Comparison of ENCODE assay signal across 8 mouse cellular contexts in the genomic region with DNA sequence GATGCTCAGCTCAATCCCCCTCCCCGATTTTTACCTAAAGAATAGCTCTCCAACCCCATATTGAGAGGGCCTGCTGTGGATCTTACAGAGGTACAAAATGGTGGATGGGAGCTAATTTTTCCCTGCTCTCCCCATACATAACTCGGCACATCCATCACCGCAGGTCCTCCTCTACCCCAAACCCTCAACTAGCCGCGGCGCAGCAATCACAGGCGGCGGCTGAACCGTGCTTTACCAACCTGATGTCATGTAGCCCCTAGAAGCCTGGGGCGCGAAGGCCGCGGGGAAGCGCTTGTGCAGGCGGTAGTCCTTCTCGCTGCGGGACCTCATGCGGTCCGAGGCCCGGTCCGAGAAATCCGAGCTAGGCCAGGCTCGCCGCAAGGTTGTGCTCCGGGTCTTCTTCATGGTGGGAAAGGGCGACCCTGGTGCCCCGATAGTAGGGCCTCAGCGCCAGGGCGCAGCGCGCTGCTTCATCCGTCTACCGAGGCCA.
DNase-seq lines count a peak whose midpoint lies in the region; ATAC-seq and TF ChIP-seq lines count a peak whose summit lies in the region.

No protein-coding gene starts in this region.

- no peak for DNase-seq in kidney, adult 2 months
- DNase-seq in kidney, postnatal 25 days = no peak
- DNase-seq in brain, embryonic 14.5 days (ENCODE audit: low read depth) = peak; percentile 76
- DNase-seq in forebrain, embryonic 11.5 days (ENCODE audit: low spot score) = peak; percentile 82
- DNase-seq in limb, embryonic 11.5 days (ENCODE audit: low spot score) = no peak

- H3K27me3 ChIP-seq in kidney, adult 2 months (replicated peaks; ENCODE audit: control insufficient read depth, insufficient read depth, low read length) = no peaks in the 10 kb centered on the region
- no peaks in the 10 kb centered on the region for H3K27me3 ChIP-seq in forebrain, embryonic 11.5 days (ENCODE audit: control insufficient read depth, insufficient read depth, low read length)
- no peaks in the 10 kb centered on the region for H3K27me3 ChIP-seq in limb, embryonic 11.5 days (ENCODE audit: control insufficient read depth, insufficient read depth, low read length)
- no peaks in the 10 kb centered on the region for H3K27me3 ChIP-seq in neural tube, embryonic 12.5 days (replicated peaks)

- no peaks in the 10 kb centered on the region for H3K9me3 ChIP-seq in forebrain, embryonic 11.5 days (ENCODE audit: control insufficient read depth, low read length)
- no peaks in the 10 kb centered on the region for H3K9me3 ChIP-seq in limb, embryonic 11.5 days (ENCODE audit: control insufficient read depth, low read length)
- H3K9me3 ChIP-seq in neural tube, embryonic 12.5 days = no peaks in the 10 kb centered on the region

- peak; percentile 37 for ATAC-seq in forebrain, embryonic 11.5 days (replicated peaks; ENCODE audit: low FRiP score)
- ATAC-seq in hematopoietic stem cell, adult 5-6 weeks (replicated peaks in 1 of 2; ENCODE audit: insufficient read depth in 1 of 2, low FRiP score in 2 of 2, low TSS enrichment in 1 of 2, low read depth in 1 of 2, poor library complexity in 2 of 2, severe bottlenecking in 2 of 2) = peak; percentile 42 to 44; a peak in 3 of 4 replicates
- ATAC-seq in limb, embryonic 11.5 days (ENCODE audit: insufficient number of reproducible peaks, low FRiP score, low TSS enrichment, low read depth) = peak; percentile 25; the same call in 1 of the 2 replicates
- ATAC-seq in neural tube, embryonic 12.5 days (ENCODE audit: low FRiP score, low read depth) = peak; percentile 5; the same call in 1 of the 2 replicates
- ATAC-seq in inflammation-experienced regulatory T-cells, adult 6 months = no peak

- H3K4me2 ChIP-seq in forebrain, embryonic 11.5 days (ENCODE audit: low read depth, low read length, severe bottlenecking) = peak overlapping the region; percentile 77
- peak overlapping the region; percentile 73 for H3K4me2 ChIP-seq in limb, embryonic 11.5 days (ENCODE audit: low read depth, severe bottlenecking)
- H3K4me2 ChIP-seq in neural tube, embryonic 12.5 days (replicated peaks) = peak overlapping the region; percentile 83

- no peak for TF ChIP-seq CTCF in kidney, adult 2 months (conservative IDR thresholded peaks at IDR 0.05; ENCODE audit: insufficient read depth, insufficient read length, low read depth, low read length)
- no peak for TF ChIP-seq CTCF in brain, embryonic 14.5 days (IDR thresholded peaks at IDR 0.05; ENCODE audit: borderline replicate concordance, extremely low read depth, insufficient read depth, insufficient read length)

- peak overlapping the region; percentile 99 for H3K9ac ChIP-seq in forebrain, embryonic 11.5 days (ENCODE audit: low read length)
- peak overlapping the region; percentile 98 for H3K9ac ChIP-seq in limb, embryonic 11.5 days (ENCODE audit: low read length)
- H3K9ac ChIP-seq in neural tube, embryonic 12.5 days = peak overlapping the region; percentile 99

- TF ChIP-seq POLR2A in kidney, adult 2 months (IDR thresholded peaks at IDR 0.05; ENCODE audit: low read depth, low read length) = no peak
- 0 out of 2 replicates have a peak, but pooled peaks have one; percentile 1 for TF ChIP-seq POLR2A in brain, embryonic 14.5 days (IDR thresholded peaks at IDR 0.05; ENCODE audit: borderline replicate concordance, extremely low read depth, insufficient read depth, insufficient read length, poor library complexity, severe bottlenecking)

- peak overlapping the region; percentile 69 for H3K4me3 ChIP-seq in kidney, adult 2 months (ENCODE audit: insufficient read depth, low read depth, low read length)
- H3K4me3 ChIP-seq in forebrain, embryonic 11.5 days (ENCODE audit: low read depth, low read length) = peak overlapping the region; percentile 96
- H3K4me3 ChIP-seq in limb, embryonic 11.5 days (ENCODE audit: low read depth, low read length) = peak overlapping the region; percentile 91
- H3K4me3 ChIP-seq in neural tube, embryonic 12.5 days = peak overlapping the region; percentile 96

- 33% methylated on average over 33 of the region's 33 CpGs for WGBS in kidney, adult 2 months
- WGBS in forebrain, embryonic 11.5 days = under 1% methylated on average over 33 of the region's 33 CpGs
- WGBS in limb, embryonic 11.5 days = under 1% methylated on average over 33 of the region's 33 CpGs
- under 1% methylated on average over 33 of the region's 33 CpGs for WGBS in neural tube, embryonic 12.5 days

- H3K36me3 ChIP-seq in kidney, adult 2 months (ENCODE audit: control insufficient read depth, insufficient read depth, low read length) = no peaks in the 10 kb centered on the region
- no peaks in the 10 kb centered on the region for H3K36me3 ChIP-seq in forebrain, embryonic 11.5 days (ENCODE audit: control insufficient read depth, insufficient read depth, low read length)
- no peaks in the 10 kb centered on the region for H3K36me3 ChIP-seq in limb, embryonic 11.5 days (ENCODE audit: control insufficient read depth, insufficient read depth, low read length)
- H3K36me3 ChIP-seq in neural tube, embryonic 12.5 days = no peaks in the 10 kb centered on the region

- H3K4me1 ChIP-seq in kidney, adult 2 months (ENCODE audit: control insufficient read depth, insufficient read depth, low read length) = peaks cover 3% of the 10 kb centered on the region; the same call in 1 of the 2 replicates
- H3K4me1 ChIP-seq in forebrain, embryonic 11.5 days (replicated peaks; ENCODE audit: control insufficient read depth, insufficient read depth, low read length) = peaks cover 21% of the 10 kb centered on the region; the same call in 1 of the 2 replicates
- peaks cover 31% of the 10 kb centered on the region for H3K4me1 ChIP-seq in limb, embryonic 11.5 days (ENCODE audit: control insufficient read depth, insufficient read depth, low read length)
- peaks cover 31% of the 10 kb centered on the region for H3K4me1 ChIP-seq in neural tube, embryonic 12.5 days

- H3K27ac ChIP-seq in kidney, adult 2 months (ENCODE audit: insufficient read depth, low read depth, low read length) = no peak overlapping the region
- H3K27ac ChIP-seq in forebrain, embryonic 11.5 days (ENCODE audit: low read depth, low read length) = peak overlapping the region; percentile 97
- H3K27ac ChIP-seq in limb, embryonic 11.5 days (replicated peaks; ENCODE audit: low read depth, low read length) = peak overlapping the region; percentile 72
- peak overlapping the region; percentile 95 for H3K27ac ChIP-seq in neural tube, embryonic 12.5 days

Comparison
In these comparisons a context has a peak if more than half of its experiments do, and no peak if none do; other contexts are left out.
1. DNase-seq: peak in brain, embryonic 14.5 days (single experiment) and forebrain, embryonic 11.5 days (single experiment); none in kidney, adult 2 months (single experiment), kidney, postnatal 25 days (0 of 2) and limb, embryonic 11.5 days (single experiment).
2. Peak in every context shown above with its lines, with median percentiles within 50 percentile points of each other: H3K4me3 ChIP-seq, H3K4me2 ChIP-seq and H3K9ac ChIP-seq.